Mouse (Mus musculus) 3T3-L1 (cell line): ENCODE measurements around the gene Plekhh1.

Source experiments
- DNase-seq: peaks from one replicate; pipeline ENCODE4 v3.0.0-alpha.2; 2015; ENCODE audit warnings: low read depth, low spot score

The Plekhh1 gene

GRCm38 (mm10) chr12:79028911-79029861, at the start of gene Plekhh1:
TSS of gene Plekhh1 (plus strand) at chr12:79029163.
- DNase-seq, result no peak

- peak; percentile 50 for DNase-seq
These were observed 48.3 kb upstream of the Plekhh1 start for GRCm38 (mm10) chr12:78980683-78981091.

GRCm38 (mm10) chr12:78981131-78981530, 47.8 kb upstream of the Plekhh1 start:
- DNase-seq, result no peak

GRCm38 (mm10) chr12:78981938-78982825, 46.8 kb upstream of the Plekhh1 start:
- peak; percentile 24 for DNase-seq

- no peak for DNase-seq
These were observed 45.5 kb upstream of the Plekhh1 start for GRCm38 (mm10) chr12:78983296-78984034.

DNA sequence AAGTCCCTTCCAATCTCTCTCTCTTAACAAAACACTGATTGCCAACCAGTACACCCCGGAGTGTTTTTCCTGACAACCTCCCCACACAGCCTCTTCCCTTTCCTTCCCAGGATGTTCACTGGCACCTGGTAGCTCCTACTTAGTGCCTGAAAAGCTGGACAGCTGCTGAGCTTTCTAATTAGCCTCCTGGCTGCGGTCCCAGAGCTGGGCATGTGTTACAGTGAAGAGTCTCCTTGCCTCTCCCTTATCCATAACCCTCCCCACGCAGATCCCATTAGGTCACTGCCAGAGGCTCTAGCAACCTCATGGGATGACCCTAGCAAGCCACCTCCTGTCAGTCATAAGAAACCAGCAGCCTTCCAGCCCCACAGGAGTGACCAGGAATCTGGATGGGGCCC, 44.9 kb upstream of the Plekhh1 start:
- DNase-seq, result peak; percentile 29

DNA sequence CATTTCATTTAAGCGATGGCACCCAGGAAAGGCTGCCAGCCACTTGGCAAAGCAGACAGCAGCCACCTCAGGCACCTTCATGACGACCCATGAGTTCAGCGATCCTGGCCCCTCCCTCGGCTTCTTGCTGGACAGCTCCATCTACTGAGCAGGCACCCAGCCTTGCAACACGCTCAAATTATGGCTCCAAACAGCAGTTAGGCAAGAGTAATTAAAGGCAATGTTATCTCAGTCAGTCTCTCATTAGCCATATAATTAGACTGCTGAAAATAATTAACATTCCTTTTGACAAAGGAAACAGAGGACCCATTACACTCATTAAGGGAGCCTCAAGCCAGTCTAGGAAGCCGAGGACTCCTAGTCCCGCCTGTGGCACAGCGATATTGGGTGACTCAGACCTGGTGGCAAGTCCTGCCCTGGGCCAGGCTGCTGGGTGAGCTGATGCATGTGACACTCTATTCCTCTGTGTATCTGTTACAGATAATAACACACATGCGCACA, 41.3 kb upstream of the Plekhh1 start:
- no peak for DNase-seq

- no peak for DNase-seq
These were observed 32.7 kb upstream of the Plekhh1 start for GRCm38 (mm10) chr12:78996271-78996670.

DNA sequence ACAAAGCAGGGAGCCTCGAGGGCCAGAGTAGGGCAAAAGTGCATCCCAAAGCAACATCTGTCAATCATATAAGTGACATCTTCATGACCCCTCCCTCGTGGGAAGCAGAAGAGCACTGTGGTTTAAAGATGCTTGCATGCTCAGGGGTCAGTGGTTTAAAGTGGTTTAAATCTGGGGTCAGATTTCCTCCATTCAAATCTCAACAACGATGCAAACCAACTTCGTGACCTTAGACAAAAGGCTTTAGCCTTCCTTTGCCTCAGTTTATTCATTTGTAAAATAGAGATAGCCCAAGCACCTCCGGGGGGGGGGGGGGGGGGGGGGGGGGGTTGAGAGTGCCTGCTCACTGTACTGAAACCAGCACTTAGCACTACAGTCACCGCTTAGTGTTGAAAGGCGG, 32.3 kb upstream of the Plekhh1 start:
- DNase-seq, result no peak

DNA sequence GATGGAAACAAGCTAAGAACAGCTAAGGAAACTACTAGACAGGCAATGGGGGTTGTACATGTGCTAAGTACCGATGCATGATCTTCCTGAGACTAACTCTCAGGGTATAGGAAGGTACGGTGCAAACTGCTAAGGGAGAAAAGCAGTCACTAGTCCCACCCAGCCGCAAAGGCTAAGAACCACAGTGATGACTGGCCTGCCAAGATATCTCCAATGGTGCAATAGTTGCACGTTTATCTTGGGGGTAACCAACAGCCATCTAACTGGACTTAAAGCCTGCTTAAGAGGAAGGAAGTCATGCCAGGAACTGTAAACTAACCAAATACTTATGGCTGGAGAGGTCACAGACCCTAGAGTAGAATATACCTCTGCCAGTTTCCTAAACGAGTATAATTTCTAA, 26.6 kb upstream of the Plekhh1 start:
- no peak for DNase-seq

DNA sequence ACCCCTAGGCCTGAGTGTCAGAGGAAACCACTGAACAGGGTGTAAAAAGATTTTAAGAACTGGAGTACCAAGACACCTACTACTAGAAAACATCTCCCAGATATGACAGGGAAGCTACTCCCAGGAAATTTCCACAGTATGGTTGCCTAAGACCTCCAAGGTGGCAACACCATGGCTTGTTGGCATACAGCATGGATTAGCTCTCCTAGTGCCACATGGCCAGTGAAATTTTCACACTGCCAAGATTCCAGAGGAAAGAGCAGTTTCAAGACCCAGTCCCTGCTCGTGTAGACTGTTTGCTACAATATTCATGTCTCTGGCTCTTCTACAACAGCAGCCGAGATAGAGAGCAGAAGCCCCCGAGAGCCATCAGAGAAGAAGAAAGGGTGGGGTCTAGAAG, 26.0 kb upstream of the Plekhh1 start:
- DNase-seq, result no peak

- no peak for DNase-seq
These were observed 23.5 kb upstream of the Plekhh1 start for GRCm38 (mm10) chr12:79005456-79005855.

GRCm38 (mm10) chr12:79006076-79006475, 22.9 kb upstream of the Plekhh1 start:
- DNase-seq, result no peak

- peak; percentile 28 for DNase-seq
These were observed 22.4 kb upstream of the Plekhh1 start for GRCm38 (mm10) chr12:79006478-79007125.

DNA sequence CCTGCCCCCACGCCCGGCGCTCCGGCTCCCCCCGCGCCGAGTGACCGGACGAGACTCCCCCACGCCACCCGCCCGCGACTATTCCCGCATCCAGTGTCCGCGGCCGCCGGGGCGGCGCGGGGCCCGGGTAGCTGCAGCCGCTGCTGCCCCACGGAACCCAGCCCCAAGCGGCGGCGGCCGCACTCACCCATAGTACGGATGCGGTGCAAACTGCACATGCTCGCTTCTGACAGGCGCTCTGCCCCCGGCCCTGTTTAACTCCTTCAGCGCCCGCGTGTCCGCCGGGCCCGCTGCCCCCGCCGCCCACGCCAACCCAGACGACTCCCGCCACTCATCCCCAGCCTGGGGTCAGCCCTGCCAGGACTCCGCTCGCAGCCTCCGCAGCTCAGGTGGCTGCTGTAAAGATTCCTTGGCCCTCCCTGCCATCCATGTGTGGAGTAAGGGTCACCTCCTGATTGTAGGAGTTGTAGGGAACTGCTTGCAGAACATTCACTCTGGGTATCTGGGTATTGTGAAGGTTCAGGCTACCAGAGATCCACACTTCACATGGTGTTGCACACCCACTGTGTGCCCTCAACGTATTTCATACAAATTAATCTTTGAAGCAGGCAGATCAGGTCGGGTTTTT, 21.7 kb upstream of the Plekhh1 start, which contains the start of gene Tmem229b:
Tmem229b (minus strand) TSS at position 502 of the 628 bp plus-strand sequence.
- no peak for DNase-seq

DNA sequence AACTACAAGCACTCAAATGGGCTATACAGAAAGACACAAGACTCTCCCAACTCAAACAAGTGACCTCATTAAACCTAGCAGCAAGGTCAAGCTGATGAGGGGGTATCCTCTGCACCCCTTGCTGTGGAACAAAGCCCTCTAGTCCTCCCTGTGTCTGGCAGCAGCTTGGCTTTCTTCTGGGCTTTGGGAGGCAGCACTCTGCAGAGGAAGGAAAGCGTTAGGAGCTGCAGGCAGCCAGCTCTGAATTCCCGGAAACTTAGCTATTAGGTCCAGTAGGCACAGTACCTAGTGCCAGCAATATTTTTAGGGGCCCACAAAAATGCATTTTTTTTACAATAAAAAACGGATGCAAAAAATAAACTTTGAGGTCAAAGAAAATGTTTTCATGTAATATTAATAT, 18.4 kb upstream of the Plekhh1 start:
- no peak for DNase-seq

DNA sequence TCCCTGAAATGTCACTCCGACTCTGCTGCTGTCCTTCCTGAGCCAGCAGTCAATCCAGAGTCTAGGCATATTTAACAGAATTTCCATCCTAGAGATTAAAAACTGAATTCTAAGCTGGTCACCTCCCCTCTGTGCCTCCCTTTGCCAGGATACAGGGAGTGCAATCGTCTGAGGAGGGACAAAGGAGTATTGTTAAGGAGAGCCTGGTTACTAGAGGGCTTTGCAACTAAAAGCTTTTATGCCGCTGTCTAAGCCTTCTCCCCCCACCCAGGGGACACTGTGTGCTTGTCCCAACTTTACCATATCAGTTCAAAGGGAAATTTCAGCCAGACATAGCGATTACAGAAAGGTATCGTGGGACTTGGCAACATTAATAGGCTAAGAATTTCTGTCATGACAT, 12.9 kb upstream of the Plekhh1 start:
- no peak for DNase-seq

DNA sequence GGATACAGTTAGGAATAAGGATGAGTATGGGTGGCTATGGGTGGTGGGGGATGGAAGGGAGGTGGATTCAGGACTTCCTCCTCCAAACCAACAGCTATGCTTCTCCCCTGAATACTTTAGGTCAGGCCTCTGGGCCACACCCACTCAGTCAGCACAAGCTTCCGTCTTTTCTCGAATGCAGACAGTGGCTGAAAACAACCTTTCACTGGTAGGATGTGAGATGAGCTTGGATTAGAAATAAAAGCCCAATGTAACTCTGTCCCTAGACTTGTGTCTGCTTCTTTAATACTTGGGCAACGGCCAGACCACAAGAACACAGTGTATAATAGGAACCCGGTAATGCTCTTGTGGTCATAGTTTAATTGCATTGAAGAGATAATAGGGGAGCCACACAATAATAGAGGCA, 11.0 kb upstream of the Plekhh1 start:
- no peak for DNase-seq

DNA sequence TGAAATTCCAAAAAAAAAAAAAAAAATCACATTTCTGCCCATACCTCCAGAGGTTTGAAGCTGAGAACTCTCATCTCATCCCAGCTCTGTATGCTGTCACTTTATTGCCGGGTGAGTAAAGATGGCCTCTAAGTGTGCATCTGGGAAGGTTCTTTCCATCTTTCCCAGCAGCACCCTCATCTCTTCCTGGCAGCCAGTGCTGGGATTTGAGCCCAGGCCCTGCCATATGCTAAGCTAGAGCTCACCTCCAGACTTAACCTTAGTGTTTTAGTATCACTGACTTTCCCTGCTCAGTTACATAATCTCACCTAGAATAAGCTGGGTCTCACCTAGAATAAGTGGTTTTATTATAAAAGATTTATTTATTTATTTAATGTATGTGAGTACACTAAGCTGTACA, 7.1 kb upstream of the Plekhh1 start:
- no peak for DNase-seq

DNA sequence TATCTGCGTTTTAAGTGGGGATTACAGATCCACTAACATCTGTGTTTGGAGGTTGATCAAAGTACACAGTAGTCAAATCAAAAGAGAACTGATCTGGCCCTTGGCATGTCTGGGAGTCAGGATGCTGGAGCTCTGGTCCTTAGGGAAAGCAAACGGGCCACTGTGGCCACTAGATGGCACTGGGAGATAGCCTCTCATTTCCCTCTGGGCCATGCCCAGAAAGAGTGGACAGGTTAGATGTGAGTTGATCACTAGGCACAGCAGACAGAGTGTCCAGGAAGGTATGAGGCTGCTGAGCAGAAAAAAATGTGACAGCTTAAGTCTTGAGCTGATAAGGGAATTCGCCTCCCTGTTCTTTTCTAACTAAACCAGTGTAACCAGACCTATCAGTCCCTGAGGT, 6.1 kb upstream of the Plekhh1 start:
- peak; percentile 83 for DNase-seq
